Mouse (Mus musculus): Measurements from ENCODE around the gene Sh3bgrl2. TPM values are rescaled to one million over a fixed set of nuclear protein-coding genes. Genes with fewer than 3 reads are reported as not detected.

The Sh3bgrl2 gene
- polyA plus RNA-seq, 1 experiment from 2014 or later, result 7.7 TPM

- H3K4me3 ChIP-seq, result no peak overlapping the region
- H3K27ac ChIP-seq, result no peak overlapping the region
- H3K4me1 ChIP-seq, result peaks cover 13% of the 10 kb centered on the region
- H3K36me3 ChIP-seq (replicated peaks), result no peaks in the 10 kb centered on the region
- 87% methylated on average over 7 of the region's 7 CpGs for WGBS
- H3K9ac ChIP-seq, result no peak overlapping the region
- no peak overlapping the region for H3K4me2 ChIP-seq
- H3K27me3 ChIP-seq (replicated peaks), result no peaks in the 10 kb centered on the region
- H3K9me3 ChIP-seq, result no peaks in the 10 kb centered on the region
- ATAC-seq (replicated peaks), result peak; percentile 46; the same call in 1 of the 2 replicates
These were observed 29.1 kb downstream of the Sh3bgrl2 start for GRCm38 (mm10) chr9:83577260-83577659.

- 87% methylated on average over 4 of the region's 4 CpGs for WGBS
- H3K36me3 ChIP-seq (replicated peaks), result no peaks in the 10 kb centered on the region
- H3K9ac ChIP-seq, result no peak overlapping the region
- H3K4me3 ChIP-seq, result no peak overlapping the region
- ATAC-seq (replicated peaks), result no peak
- no peaks in the 10 kb centered on the region for H3K27me3 ChIP-seq (replicated peaks)
- H3K4me2 ChIP-seq, result no peak overlapping the region
- peaks cover 13% of the 10 kb centered on the region for H3K4me1 ChIP-seq
- no peak overlapping the region for H3K27ac ChIP-seq
- no peaks in the 10 kb centered on the region for H3K9me3 ChIP-seq
These were observed 30.9 kb downstream of the Sh3bgrl2 start for GRCm38 (mm10) chr9:83579049-83579448.

- Histone ChIP-seq H3K27ac (no peak overlapping the region), H3K9ac (no peak overlapping the region), H3K36me3 (replicated peaks) (no peaks in the 10 kb centered on the region), H3K9me3 (no peaks in the 10 kb centered on the region), H3K4me2 (no peak overlapping the region), H3K27me3 (replicated peaks) (no peaks in the 10 kb centered on the region), H3K4me3 (no peak overlapping the region), H3K4me1 (no peaks in the 10 kb centered on the region; the same call in 1 of the 2 replicates)
- no peak for ATAC-seq (replicated peaks)
- WGBS, result 72% methylated on average over 7 of the region's 7 CpGs
These were observed 34.6 kb downstream of the Sh3bgrl2 start for GRCm38 (mm10) chr9:83582748-83583147.

- H3K27me3 ChIP-seq (replicated peaks), result no peaks in the 10 kb centered on the region
- H3K36me3 ChIP-seq (replicated peaks), result no peaks in the 10 kb centered on the region
- 0 out of 2 replicates have a peak, but pooled peaks have one; percentile 30 for ATAC-seq (replicated peaks)
- WGBS, result 78% methylated on average over 17 of the region's 17 CpGs
- H3K9ac ChIP-seq, result no peak overlapping the region
- H3K9me3 ChIP-seq, result no peaks in the 10 kb centered on the region
- no peak overlapping the region for H3K4me2 ChIP-seq
- H3K4me1 ChIP-seq, result peaks cover 10% of the 10 kb centered on the region
- H3K4me3 ChIP-seq, result no peak overlapping the region
- H3K27ac ChIP-seq, result peak overlapping the region; percentile 23; the same call in 1 of the 2 replicates
These were observed 38.4 kb downstream of the Sh3bgrl2 start for GRCm38 (mm10) chr9:83586316-83587050.

- peak overlapping the region; percentile 23; the same call in 1 of the 2 replicates for H3K27ac ChIP-seq
These were observed 39.0 kb downstream of the Sh3bgrl2 start for GRCm38 (mm10) chr9:83587116-83587515.

GRCm38 (mm10) chr9:83589063-83589462, 40.9 kb downstream of the Sh3bgrl2 start:
- Histone ChIP-seq H3K4me3 (no peak overlapping the region), H3K9me3 (no peaks in the 10 kb centered on the region), H3K36me3 (replicated peaks) (no peaks in the 10 kb centered on the region), H3K4me1 (peaks cover 10% of the 10 kb centered on the region), H3K4me2 (no peak overlapping the region), H3K27me3 (replicated peaks) (no peaks in the 10 kb centered on the region), H3K27ac (no peak overlapping the region), H3K9ac (no peak overlapping the region)
- WGBS, result 83% methylated on average over 2 of the region's 2 CpGs
- no peak for ATAC-seq (replicated peaks)

More at GRCm38 (mm10) chr9:83587116-83587515, 39.0 kb downstream of the Sh3bgrl2 start:
- WGBS, result 79% methylated on average over 9 of the region's 9 CpGs
- ATAC-seq (replicated peaks), result no peak
- Histone ChIP-seq H3K4me1 (peaks cover 10% of the 10 kb centered on the region), H3K9ac (no peak overlapping the region), H3K27me3 (replicated peaks) (no peaks in the 10 kb centered on the region), H3K4me2 (no peak overlapping the region), H3K9me3 (no peaks in the 10 kb centered on the region), H3K4me3 (no peak overlapping the region), H3K36me3 (replicated peaks) (no peaks in the 10 kb centered on the region)

- no peak overlapping the region for H3K9ac ChIP-seq
- no peak overlapping the region for H3K4me2 ChIP-seq
- no peaks in the 10 kb centered on the region for H3K36me3 ChIP-seq (replicated peaks)
- 42% methylated on average over 14 of the region's 14 CpGs for WGBS
- ATAC-seq (replicated peaks), result peak; percentile 82
- peak overlapping the region; percentile 67 for H3K27ac ChIP-seq
- H3K4me3 ChIP-seq, result no peak overlapping the region
- H3K4me1 ChIP-seq, result peaks cover 10% of the 10 kb centered on the region
- H3K9me3 ChIP-seq, result no peaks in the 10 kb centered on the region
- no peaks in the 10 kb centered on the region for H3K27me3 ChIP-seq (replicated peaks)
These were observed 41.7 kb downstream of the Sh3bgrl2 start for GRCm38 (mm10) chr9:83589680-83590467.

GRCm38 (mm10) chr9:83591848-83592456, 43.8 kb downstream of the Sh3bgrl2 start:
- H3K27ac ChIP-seq, result no peak overlapping the region
- H3K4me1 ChIP-seq, result peaks cover 10% of the 10 kb centered on the region
- no peak overlapping the region for H3K4me2 ChIP-seq
- H3K36me3 ChIP-seq (replicated peaks), result no peaks in the 10 kb centered on the region
- no peaks in the 10 kb centered on the region for H3K27me3 ChIP-seq (replicated peaks)
- H3K4me3 ChIP-seq, result no peak overlapping the region
- no peak overlapping the region for H3K9ac ChIP-seq
- 88% methylated on average over 10 of the region's 10 CpGs for WGBS
- no peak for ATAC-seq (replicated peaks)
- H3K9me3 ChIP-seq, result no peaks in the 10 kb centered on the region

GRCm38 (mm10) chr9:83593811-83594210, 45.7 kb downstream of the Sh3bgrl2 start:
- no peaks in the 10 kb centered on the region for H3K9me3 ChIP-seq
- ATAC-seq (replicated peaks), result no peak
- no peaks in the 10 kb centered on the region for H3K27me3 ChIP-seq (replicated peaks)
- WGBS, result 90% methylated on average over 5 of the region's 5 CpGs
- H3K27ac ChIP-seq, result no peak overlapping the region
- no peak overlapping the region for H3K4me2 ChIP-seq
- peaks cover 13% of the 10 kb centered on the region for H3K4me1 ChIP-seq
- no peaks in the 10 kb centered on the region for H3K36me3 ChIP-seq (replicated peaks)
- no peak overlapping the region for H3K9ac ChIP-seq
- H3K4me3 ChIP-seq, result no peak overlapping the region

- H3K9ac ChIP-seq, result no peak overlapping the region
- no peaks in the 10 kb centered on the region for H3K9me3 ChIP-seq
- WGBS, result 84% methylated on average over 6 of the region's 6 CpGs
- H3K27me3 ChIP-seq (replicated peaks), result no peaks in the 10 kb centered on the region
- ATAC-seq (replicated peaks), result no peak
- H3K36me3 ChIP-seq (replicated peaks), result no peaks in the 10 kb centered on the region
- H3K4me2 ChIP-seq, result no peak overlapping the region
- peaks cover 4% of the 10 kb centered on the region; the same call in 1 of the 2 replicates for H3K4me1 ChIP-seq
- H3K4me3 ChIP-seq, result no peak overlapping the region
- no peak overlapping the region for H3K27ac ChIP-seq
These were observed 48.0 kb downstream of the Sh3bgrl2 start for GRCm38 (mm10) chr9:83596132-83596531.

- peaks cover 4% of the 10 kb centered on the region for H3K4me1 ChIP-seq
- no peak for ATAC-seq (replicated peaks)
- no peaks in the 10 kb centered on the region for H3K27me3 ChIP-seq (replicated peaks)
- no peaks in the 10 kb centered on the region for H3K36me3 ChIP-seq (replicated peaks)
- H3K27ac ChIP-seq, result no peak overlapping the region
- H3K4me3 ChIP-seq, result no peak overlapping the region
- H3K9me3 ChIP-seq, result no peaks in the 10 kb centered on the region
- H3K9ac ChIP-seq, result no peak overlapping the region
- WGBS, result 80% methylated on average over 13 of the region's 13 CpGs
- H3K4me2 ChIP-seq, result no peak overlapping the region
These were observed 48.7 kb downstream of the Sh3bgrl2 start for GRCm38 (mm10) chr9:83596646-83597481.
